In genomic region chr3:84281936-84282371, GRCm38 (mm10) we compare ENCODE assay signal across 8 mouse cellular contexts. TPM values are rescaled to one million over a fixed set of nuclear protein-coding genes. Genes with fewer than 3 reads are reported as not detected.
DNase-seq lines count a peak whose midpoint lies in the region; ATAC-seq and TF ChIP-seq lines count a peak whose summit lies in the region.

No protein-coding gene starts in this region.

- peak; percentile 50 for DNase-seq in kidney, adult 2 months
- no peak for DNase-seq in kidney, adult 8-10 months
- peak; percentile 73 for DNase-seq in forebrain, embryonic 14.5 days (ENCODE audit: low spot score)
- DNase-seq in kidney, postnatal 10 days, result peak; percentile 68
- DNase-seq in thymus, adult 2 months, result no peak
- DNase-seq in urinary bladder, postnatal 25 days (ENCODE audit: low spot score), result no peak

- H3K4me3 ChIP-seq in kidney, adult 2 months (ENCODE audit: insufficient read depth, low read depth, low read length), result no peak overlapping the region
- no peak overlapping the region for H3K4me3 ChIP-seq in forebrain, embryonic 14.5 days (ENCODE audit: low read depth, low read length)
- no peak overlapping the region for H3K4me3 ChIP-seq in neural tube, embryonic 14.5 days (ENCODE audit: low read depth, low read length)
- no peak overlapping the region for H3K4me3 ChIP-seq in thymus, adult 2 months (ENCODE audit: control insufficient read depth, insufficient read depth, low read length)

- peaks cover 24% of the 10 kb centered on the region; the same call in 1 of the 2 replicates for H3K4me1 ChIP-seq in kidney, adult 2 months (ENCODE audit: control insufficient read depth, insufficient read depth, low read length)
- H3K4me1 ChIP-seq in forebrain, embryonic 14.5 days (ENCODE audit: control insufficient read depth, insufficient read depth, low read length), result peaks cover 25% of the 10 kb centered on the region
- H3K4me1 ChIP-seq in neural tube, embryonic 14.5 days (ENCODE audit: control insufficient read depth, insufficient read depth, low read length), result peaks cover 16% of the 10 kb centered on the region
- no peaks in the 10 kb centered on the region for H3K4me1 ChIP-seq in thymus, adult 2 months (replicated peaks; ENCODE audit: control insufficient read depth, insufficient read depth, low read length)

- TF ChIP-seq CTCF in kidney, adult 2 months (conservative IDR thresholded peaks at IDR 0.05; ENCODE audit: insufficient read depth, insufficient read length, low read depth, low read length), result no peak
- TF ChIP-seq CTCF in thymus, adult 2 months (IDR thresholded peaks at IDR 0.05; ENCODE audit: borderline replicate concordance, control insufficient read depth, extremely low read depth, insufficient read depth, low read length, poor library complexity), result no peak

- no peak for TF ChIP-seq POLR2A in kidney, adult 2 months (IDR thresholded peaks at IDR 0.05; ENCODE audit: low read depth, low read length)
- no peak for TF ChIP-seq POLR2A in thymus, adult 2 months (IDR thresholded peaks at IDR 0.05; ENCODE audit: control insufficient read depth, extremely low read depth, insufficient read depth, low read length, poor library complexity)

- H3K27ac ChIP-seq in kidney, adult 2 months (ENCODE audit: insufficient read depth, low read depth, low read length), result no peak overlapping the region
- no peak overlapping the region for H3K27ac ChIP-seq in forebrain, embryonic 14.5 days (ENCODE audit: low read depth, low read length)
- no peak overlapping the region for H3K27ac ChIP-seq in neural tube, embryonic 14.5 days (ENCODE audit: low read depth, low read length)
- no peak overlapping the region for H3K27ac ChIP-seq in thymus, adult 2 months (ENCODE audit: control insufficient read depth, insufficient read depth, low read length)

- 23% methylated on average over 10 of the region's 10 CpGs for WGBS in kidney, adult 2 months
- 23% methylated on average over 10 of the region's 10 CpGs for WGBS in forebrain, embryonic 14.5 days
- WGBS in neural tube, embryonic 14.5 days, result 24% methylated on average over 10 of the region's 10 CpGs
- WGBS in thymus, adult 2 months, result 64% methylated on average over 10 of the region's 10 CpGs

- no peaks in the 10 kb centered on the region for H3K9me3 ChIP-seq in forebrain, embryonic 14.5 days (replicated peaks; ENCODE audit: control insufficient read depth, low read length)
- no peaks in the 10 kb centered on the region for H3K9me3 ChIP-seq in neural tube, embryonic 14.5 days (ENCODE audit: control insufficient read depth, low read length)

- ATAC-seq in forebrain, embryonic 14.5 days, result peak; percentile 61
- peak; percentile 42 for ATAC-seq in neural tube, embryonic 14.5 days (ENCODE audit: low read depth)
- ATAC-seq in CD4-positive, CD25-positive, alpha-beta regulatory T cell, adult 4 months, result no peak

- no peaks in the 10 kb centered on the region for H3K36me3 ChIP-seq in kidney, adult 2 months (ENCODE audit: control insufficient read depth, insufficient read depth, low read length)
- H3K36me3 ChIP-seq in forebrain, embryonic 14.5 days (ENCODE audit: control insufficient read depth, insufficient read depth, low read length), result no peaks in the 10 kb centered on the region
- H3K36me3 ChIP-seq in neural tube, embryonic 14.5 days (ENCODE audit: control insufficient read depth, insufficient read depth, low read length), result no peaks in the 10 kb centered on the region
- H3K36me3 ChIP-seq in thymus, adult 2 months (ENCODE audit: control insufficient read depth, insufficient read depth, low read length), result no peaks in the 10 kb centered on the region

- H3K9ac ChIP-seq in forebrain, embryonic 14.5 days (ENCODE audit: low read length), result no peak overlapping the region
- 0 out of 2 replicates have a peak overlapping the region, but pooled peaks have one; percentile 16 for H3K9ac ChIP-seq in neural tube, embryonic 14.5 days (replicated peaks; ENCODE audit: low read depth, low read length)

- H3K27me3 ChIP-seq in kidney, adult 2 months (replicated peaks; ENCODE audit: control insufficient read depth, insufficient read depth, low read length), result no peaks in the 10 kb centered on the region
- H3K27me3 ChIP-seq in forebrain, embryonic 14.5 days (replicated peaks; ENCODE audit: control insufficient read depth, insufficient read depth, low read length), result no peaks in the 10 kb centered on the region
- H3K27me3 ChIP-seq in neural tube, embryonic 14.5 days (ENCODE audit: control insufficient read depth, insufficient read depth, low read length), result no peaks in the 10 kb centered on the region
- no peaks in the 10 kb centered on the region; the same call in 1 of the 2 replicates for H3K27me3 ChIP-seq in thymus, adult 2 months (ENCODE audit: control insufficient read depth, insufficient read depth, low read length)

- peak overlapping the region; percentile 16 for H3K4me2 ChIP-seq in forebrain, embryonic 14.5 days (ENCODE audit: low read length)
- H3K4me2 ChIP-seq in neural tube, embryonic 14.5 days (ENCODE audit: low read depth, low read length), result no peak overlapping the region

RNA-seq across cellular contexts. Expression of gene Trim2, which starts 24.7 kb away (rescaled TPM):
- polyA plus RNA-seq in kidney, adult 2 months (2012; rRNA removed), result 44.5 and 49.2 TPM in 2 replicates
- 117 and 162 TPM in 2 replicates for polyA plus RNA-seq in forebrain, embryonic 14.5 days (2014; fragmentation: Nextera tagmentation; extraction: Ambion mirVana)
- 136 and 139 TPM in 2 replicates for polyA plus RNA-seq in neural tube, embryonic 14.5 days (2014; fragmentation: Nextera tagmentation; extraction: Ambion mirVana)
- 1 to 10 TPM; 3.9 to 4.0 TPM for polyA plus RNA-seq in CD4-positive, CD25-positive, alpha-beta regulatory T cell, adult 4 months (2017; shearing (Covaris generic))
- 2.9 and 4.2 TPM in 2 replicates for polyA plus RNA-seq in thymus, adult 2 months (2012; rRNA removed)

Comparison
In these comparisons a context has a peak if more than half of its experiments do, and no peak if none do; other contexts are left out.
1. DNase-seq: peak in kidney, adult 2 months (single experiment), forebrain, embryonic 14.5 days (single experiment) and kidney, postnatal 10 days (single experiment); none in kidney, adult 8-10 months (0 of 2), thymus, adult 2 months (single experiment) and urinary bladder, postnatal 25 days (single experiment).